Mouse (Mus musculus) spleen, adult 2 months (tissue): Measurements from ENCODE around the gene Il12rb1. TPM values are rescaled to one million over a fixed set of nuclear protein-coding genes. Genes with fewer than 3 reads are reported as not detected.

Source experiments
- DNase-seq, 2 experiments: peaks; one replicate each; pipeline versions ENCODE4 v3.0.0 to v3.0.0-alpha.2; 2012 to 2021; ENCODE audit warnings: low spot score in 2 of 2, low read depth in 1 of 2
- H3K27ac ChIP-seq: fragments of 200-500 bp; 2 replicates; pipeline ENCODE4 v1.5.1; 2012; ENCODE audit warnings: low read length, inconsistent platforms; ENCODE audit not compliant: insufficient read depth
- H3K27me3 ChIP-seq: fragments of 200-500 bp; 2 replicates; pipeline ENCODE4 v1.6.1; 2012; ENCODE audit warnings: mild to moderate bottlenecking, moderate library complexity, low read length, inconsistent platforms; ENCODE audit not compliant: control insufficient read depth, insufficient read depth
- H3K36me3 ChIP-seq: fragments of 200-500 bp; 2 replicates; pipeline ENCODE4 v1.6.1; 2012; ENCODE audit warnings: mild to moderate bottlenecking, low read length, inconsistent platforms; ENCODE audit not compliant: control insufficient read depth, insufficient read depth
- H3K4me1 ChIP-seq: fragments of 200-500 bp; 2 replicates; pipeline ENCODE4 v1.6.1; 2011; ENCODE audit warnings: inconsistent platforms; ENCODE audit not compliant: control insufficient read depth, insufficient read depth, insufficient read length
- H3K4me3 ChIP-seq: fragments of 200-500 bp; 2 replicates; pipeline ENCODE4 v1.5.1; 2011; ENCODE audit warnings: mild to moderate bottlenecking, inconsistent platforms; ENCODE audit not compliant: insufficient read depth, insufficient read length; ENCODE audit errors: extremely low read depth
- CTCF ChIP-seq: fragments of 200-500 bp; IDR thresholded peaks from 2 replicates; pipeline ENCODE4 v1.5.1; 2011; ENCODE audit warnings: mild to moderate bottlenecking, inconsistent platforms; ENCODE audit not compliant: insufficient read depth, insufficient read length, insufficient replicate concordance; ENCODE audit errors: extremely low read depth
- POLR2A ChIP-seq: fragments of 200-500 bp; IDR thresholded peaks from 2 replicates; pipeline ENCODE4 v1.6.1; 2011; ENCODE audit warnings: low read depth, low read length, inconsistent platforms
- WGBS: fragments of 180-500 bp; shearing (Covaris S2); methylation state at CpG from one replicate; pipeline ENCODE4 v1.1.7; 2018; 5-methylcytosine and 5-hydroxymethylcytosine counted together
- polyA plus RNA-seq: library from polyadenylated mRNA; depleted of rRNA; stranded (reverse); fragments of >200 nt; gene quantifications from 2 replicates; pipeline ENCODE4 v1.2.3, GENCODE M21; 2012

Il12rb1 gene
- polyA plus RNA-seq, 1 experiment, result 5.8 TPM

DNA sequence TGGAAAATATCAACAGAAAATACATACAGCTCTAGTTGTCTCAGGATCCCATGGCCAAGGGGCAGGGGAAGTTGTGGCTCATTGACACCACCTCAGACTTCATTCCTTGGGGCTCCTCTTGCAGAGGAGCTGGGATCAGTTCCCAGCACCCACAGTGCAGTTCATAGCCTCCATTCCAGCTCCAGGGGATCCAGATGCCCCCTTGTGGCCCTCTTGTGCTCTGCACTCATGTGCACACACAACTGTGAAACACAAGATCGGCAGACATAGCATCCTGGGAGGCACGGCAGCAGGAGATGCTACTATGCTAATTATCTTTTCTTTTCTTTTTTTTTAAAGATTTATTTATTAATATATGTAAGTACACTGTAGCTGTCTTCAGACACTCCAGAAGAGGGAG lies 18.8 kb downstream of the Il12rb1 start:
- TF ChIP-seq POLR2A (no peak), CTCF (no peak)
- Histone ChIP-seq H3K27me3 (no peaks in the 10 kb centered on the region), H3K4me3 (no peak overlapping the region), H3K36me3 (no peaks in the 10 kb centered on the region), H3K27ac (no peak overlapping the region), H3K4me1 (no peaks in the 10 kb centered on the region)
- no peak for DNase-seq
- WGBS, result 95% methylated on average over 2 of the region's 2 CpGs

DNA sequence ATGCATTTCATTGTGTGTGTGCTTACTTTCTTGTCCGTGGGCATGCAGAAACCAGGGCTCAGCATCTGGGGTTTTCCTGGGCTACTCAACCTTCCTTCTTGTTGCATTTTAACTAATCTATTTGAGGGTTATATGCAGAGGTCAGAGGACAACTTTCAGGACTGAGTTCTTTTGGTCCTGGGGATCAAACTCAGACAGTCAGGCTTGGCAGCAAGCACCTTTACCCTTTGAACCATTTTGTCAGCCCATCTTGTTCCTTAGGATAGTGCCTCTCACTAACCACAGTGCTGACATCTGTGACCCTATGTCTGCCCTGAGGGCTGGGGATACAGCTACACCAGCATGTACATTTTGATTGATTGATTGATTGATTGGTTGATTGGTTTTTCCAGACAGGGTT lies 19.5 kb downstream of the Il12rb1 start:
- H3K4me1 ChIP-seq, result peaks cover 1% of the 10 kb centered on the region; the same call in 1 of the 2 replicates
- H3K27me3 ChIP-seq, result no peaks in the 10 kb centered on the region
- no peaks in the 10 kb centered on the region for H3K36me3 ChIP-seq
- no peak overlapping the region for H3K27ac ChIP-seq
- H3K4me3 ChIP-seq, result no peak overlapping the region
- no peak for DNase-seq
- TF ChIP-seq CTCF (no peak), POLR2A (no peak)
- 89% methylated on average over 1 of the region's 1 CpGs for WGBS

DNA sequence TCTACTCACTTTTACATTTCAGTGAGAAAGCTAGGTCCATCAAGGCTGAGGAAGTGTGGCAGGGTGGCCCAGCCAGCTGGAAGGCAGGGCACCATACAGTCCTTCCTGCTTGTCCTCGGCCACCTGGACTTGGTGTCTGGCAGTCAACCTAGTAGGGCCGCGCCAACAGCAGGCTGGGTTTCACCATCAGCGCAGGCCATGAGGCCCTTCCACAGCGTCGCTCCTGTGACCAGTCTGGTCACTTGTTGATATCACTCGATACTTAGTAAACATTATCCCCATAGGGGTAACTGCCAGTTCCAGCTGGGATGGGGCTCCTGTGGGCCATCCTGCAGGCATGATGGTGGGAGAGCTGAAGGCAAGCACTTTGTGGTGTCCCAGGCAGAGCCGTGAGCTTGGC lies 23.3 kb downstream of the Il12rb1 start:
- peaks cover 9% of the 10 kb centered on the region for H3K36me3 ChIP-seq
- H3K27ac ChIP-seq, result no peak overlapping the region
- TF ChIP-seq POLR2A, result no peak
- no peak for TF ChIP-seq CTCF
- WGBS, result 95% methylated on average over 8 of the region's 8 CpGs
- peaks cover 14% of the 10 kb centered on the region; the same call in 1 of the 2 replicates for H3K4me1 ChIP-seq
- DNase-seq, result no peak
- no peak overlapping the region for H3K4me3 ChIP-seq
- H3K27me3 ChIP-seq, result no peaks in the 10 kb centered on the region

DNA sequence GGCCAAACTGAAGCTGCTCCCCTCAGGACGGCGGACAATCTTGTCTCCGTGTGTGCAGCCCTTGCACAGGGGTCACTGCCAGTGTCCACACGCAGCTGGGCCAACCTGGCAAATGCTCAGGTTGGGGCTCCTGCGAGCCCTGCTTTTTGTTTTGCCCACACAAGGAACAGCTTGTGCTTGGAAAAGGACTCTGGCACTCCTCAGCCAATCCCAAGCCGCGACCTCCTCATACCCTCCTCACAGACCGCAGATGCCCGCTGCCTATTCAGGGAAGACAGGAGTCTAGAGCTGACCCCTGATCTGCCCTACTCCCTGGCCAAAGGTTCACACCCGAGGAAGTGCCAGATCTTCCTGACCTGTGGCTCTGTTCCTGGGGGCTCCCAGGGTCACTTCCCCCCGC lies 24.1 kb downstream of the Il12rb1 start:
- 84% methylated on average over 11 of the region's 11 CpGs for WGBS
- H3K4me3 ChIP-seq, result no peak overlapping the region
- peaks cover 14% of the 10 kb centered on the region; the same call in 1 of the 2 replicates for H3K4me1 ChIP-seq
- peak overlapping the region; percentile 85; the same call in 1 of the 2 replicates for H3K27ac ChIP-seq
- no peak for DNase-seq
- H3K27me3 ChIP-seq, result no peaks in the 10 kb centered on the region
- H3K36me3 ChIP-seq, result peaks cover 16% of the 10 kb centered on the region
- no peak for TF ChIP-seq POLR2A
- no peak for TF ChIP-seq CTCF

DNA sequence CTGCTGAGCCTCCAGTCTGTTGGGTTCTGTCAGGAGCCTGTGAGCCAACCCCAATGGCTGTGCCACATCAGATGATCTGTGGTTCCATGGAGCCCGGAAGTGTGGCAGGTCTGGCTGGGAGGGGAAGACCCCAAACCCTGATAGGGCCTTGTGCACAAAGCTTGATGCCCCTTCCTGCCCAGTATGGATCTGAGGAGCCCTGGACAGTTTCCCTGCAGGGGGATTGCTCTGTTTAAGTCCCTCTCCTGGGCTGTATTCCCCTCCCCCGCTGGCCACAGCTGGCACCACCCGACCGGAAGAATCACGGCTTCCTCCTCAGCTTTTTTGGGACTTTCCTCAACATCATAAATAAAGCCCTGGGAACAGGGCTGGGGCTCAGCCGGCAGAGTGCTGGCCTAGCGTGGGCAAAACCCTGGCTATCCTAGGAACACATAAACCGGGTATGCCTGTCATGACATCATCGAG lies 24.8 kb downstream of the Il12rb1 start:
- 17% methylated on average over 9 of the region's 9 CpGs for WGBS
- Histone ChIP-seq H3K27ac (peak overlapping the region; percentile 85), H3K4me1 (peaks cover 14% of the 10 kb centered on the region; the same call in 1 of the 2 replicates), H3K27me3 (no peaks in the 10 kb centered on the region), H3K4me3 (peak overlapping the region; percentile 22; the same call in 1 of the 2 replicates), H3K36me3 (peaks cover 16% of the 10 kb centered on the region)
- DNase-seq, result no peak
- TF ChIP-seq POLR2A (no peak), CTCF (no peak)

DNA sequence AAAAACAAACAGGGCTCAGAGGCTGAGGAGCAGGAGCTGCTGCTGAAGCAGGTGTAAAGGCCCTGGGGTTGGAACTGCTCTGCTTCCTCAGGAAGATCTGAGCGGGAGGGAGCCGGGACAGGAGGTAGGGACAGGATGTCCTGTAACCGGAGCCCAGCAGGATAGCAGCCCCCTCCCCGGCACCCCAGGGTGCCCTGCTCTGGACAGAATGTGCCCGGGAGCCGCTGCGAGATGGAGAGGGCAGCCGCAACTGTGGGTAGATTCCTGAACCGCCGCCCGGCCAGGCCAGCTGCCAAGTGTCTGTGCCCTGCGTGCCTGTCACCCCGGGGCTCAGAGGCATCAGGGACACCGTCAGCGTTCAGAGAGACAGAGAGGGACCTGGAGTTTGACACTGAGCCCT lies 25.3 kb downstream of the Il12rb1 start:
- Histone ChIP-seq H3K27me3 (no peaks in the 10 kb centered on the region), H3K4me3 (peak overlapping the region; percentile 22; the same call in 1 of the 2 replicates), H3K36me3 (peaks cover 16% of the 10 kb centered on the region), H3K4me1 (peaks cover 14% of the 10 kb centered on the region; the same call in 1 of the 2 replicates), H3K27ac (peak overlapping the region; percentile 85)
- WGBS, result 53% methylated on average over 15 of the region's 15 CpGs
- no peak for TF ChIP-seq POLR2A
- TF ChIP-seq CTCF, result no peak
- no peak for DNase-seq

DNA sequence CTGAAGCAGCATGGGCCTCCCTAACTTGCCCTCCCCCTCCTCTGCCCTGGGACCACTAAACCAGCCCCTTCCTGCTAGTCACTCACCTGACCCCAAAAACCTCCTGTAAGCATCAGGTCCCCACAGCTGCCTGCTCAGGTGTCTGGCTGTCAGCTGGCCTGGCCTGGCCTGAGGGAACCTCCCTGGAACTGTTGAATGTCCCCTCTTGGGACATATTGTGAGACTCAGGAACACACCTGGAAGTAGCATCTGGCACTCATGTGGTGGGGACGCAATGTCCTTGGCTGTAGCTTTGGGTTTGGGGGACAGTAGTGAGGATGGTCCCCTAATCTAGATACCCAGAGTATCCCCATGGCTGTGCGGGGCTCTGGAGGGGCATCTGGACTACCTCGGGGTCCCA lies 25.8 kb downstream of the Il12rb1 start:
- Histone ChIP-seq H3K27me3 (no peaks in the 10 kb centered on the region), H3K27ac (no peak overlapping the region; the same call in 1 of the 2 replicates), H3K36me3 (peaks cover 16% of the 10 kb centered on the region), H3K4me3 (no peak overlapping the region), H3K4me1 (peaks cover 14% of the 10 kb centered on the region; the same call in 1 of the 2 replicates)
- no peak for DNase-seq
- TF ChIP-seq POLR2A, result no peak
- TF ChIP-seq CTCF, result no peak
- 96% methylated on average over 3 of the region's 3 CpGs for WGBS
